Mouse (Mus musculus): ENCODE measurements around the gene Trim2.

DNA sequence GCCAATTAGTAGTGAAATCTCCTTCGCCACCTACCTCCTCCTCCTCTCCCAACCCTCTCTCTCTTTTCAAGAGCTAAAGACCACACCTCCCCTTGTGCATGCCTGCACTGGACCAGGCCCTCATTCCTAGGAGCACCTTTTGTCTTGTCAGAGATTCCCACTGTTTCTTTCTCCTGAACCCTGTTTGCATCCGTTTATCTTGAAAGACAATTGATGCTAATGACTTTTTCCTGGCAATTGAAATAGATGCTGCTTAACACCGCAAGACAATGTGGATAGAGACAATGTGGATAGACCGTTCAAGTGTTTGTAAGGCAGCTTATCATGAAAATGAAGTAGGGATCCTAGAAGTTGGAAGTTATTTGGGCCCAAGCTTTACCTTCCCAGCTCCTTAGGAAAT lies 125.0 kb downstream of the Trim2 start:
- TF ChIP-seq SMC3 (IDR thresholded peaks at IDR 0.05; ENCODE audit: low read depth, low read length) (no peak), CTCF (conservative IDR thresholded peaks at IDR 0.05 in 1 of 2, IDR thresholded peaks at IDR 0.05 in 1 of 2; ENCODE audit: low read depth in 2 of 2, low read length in 2 of 2) (no peak), E2F4 (IDR thresholded peaks at IDR 0.05; ENCODE audit: insufficient replicate concordance, low read depth, low read length) (no peak), RAD21 (IDR thresholded peaks at IDR 0.05; ENCODE audit: low read depth, low read length) (no peak), POLR2A (IDR thresholded peaks at IDR 0.05; ENCODE audit: low read depth, low read length) (no peak), ZC3H11A (IDR thresholded peaks at IDR 0.05; ENCODE audit: low read depth, low read length) (no peak), EP300 (IDR thresholded peaks at IDR 0.05; ENCODE audit: low read length) (no peak), HCFC1 (IDR thresholded peaks at IDR 0.05; ENCODE audit: low read depth, low read length) (no peak), MAX (IDR thresholded peaks at IDR 0.05; ENCODE audit: low read length) (no peak), CHD2 (IDR thresholded peaks at IDR 0.05; ENCODE audit: low read length) (no peak), UBTF (IDR thresholded peaks at IDR 0.05; ENCODE audit: low read depth, low read length) (no peak), NRF1 (IDR thresholded peaks at IDR 0.05; ENCODE audit: low read depth, low read length) (no peak), KAT2A (IDR thresholded peaks at IDR 0.05; ENCODE audit: insufficient replicate concordance, low read length) (no peak), ELF1 (IDR thresholded peaks at IDR 0.05; ENCODE audit: low read depth, low read length) (no peak)

Measured in CH12.LX (cell line).